Comparison of ENCODE assay signal across 1 mouse cellular context in the genomic region with DNA sequence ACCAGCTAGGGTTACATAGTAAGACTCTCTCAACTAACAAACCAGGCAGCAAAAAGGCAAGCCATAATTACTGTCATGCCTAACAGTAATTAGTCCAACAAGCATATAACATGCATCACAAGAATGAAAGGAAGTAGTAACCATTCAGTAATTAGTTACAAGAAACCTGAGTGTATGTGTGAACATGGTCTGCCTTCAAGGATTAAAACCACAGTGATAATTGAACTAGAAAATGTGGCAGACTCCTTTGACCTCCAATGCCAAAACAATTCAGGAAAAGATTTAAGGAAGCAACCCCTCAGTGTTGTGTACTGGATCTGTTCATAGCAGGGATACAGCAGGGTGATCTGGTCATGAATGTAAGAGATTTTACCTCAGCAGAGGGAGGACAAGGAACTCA.
TF ChIP-seq lines count a peak whose summit lies in the region.

No protein-coding gene starts in this region.

TF ChIP-seq in CH12.LX, 34 proteins besides CTCF, POLR2A, EP300 and RAD21 (continued from another document):
- TF ChIP-seq GABPA (IDR thresholded peaks at IDR 0.05; ENCODE audit: insufficient replicate concordance, low read depth, low read length) (no peak), ZC3H11A (IDR thresholded peaks at IDR 0.05; ENCODE audit: low read depth, low read length) (no peak), NRF1 (IDR thresholded peaks at IDR 0.05; ENCODE audit: low read depth, low read length) (no peak)
